ENCODE assay signal across 8 mouse cellular contexts in the genomic region with DNA sequence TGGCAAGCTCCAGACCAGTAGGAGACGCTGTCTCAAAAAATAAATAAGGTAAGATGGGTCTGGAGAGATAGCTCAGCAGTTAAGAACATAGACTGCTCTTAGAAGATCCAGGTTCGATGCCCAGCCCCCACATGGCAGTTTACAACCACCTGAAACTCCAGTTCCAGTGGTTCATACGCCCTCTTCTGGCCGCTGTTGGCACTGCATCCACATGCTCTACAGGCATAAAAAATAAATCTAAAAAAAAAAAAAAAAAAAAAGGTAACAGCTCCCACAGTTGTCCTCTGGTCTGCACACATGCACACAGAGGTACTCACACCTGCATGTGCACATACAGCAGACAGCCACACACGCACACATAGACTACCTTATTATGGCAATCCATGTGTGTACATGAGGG. TPM values are rescaled to one million over a fixed set of nuclear protein-coding genes. Genes with fewer than 3 reads are reported as not detected.
DNase-seq lines count a peak whose midpoint lies in the region; ATAC-seq and TF ChIP-seq lines count a peak whose summit lies in the region.

No protein-coding gene starts in this region.

- H3K27ac ChIP-seq in liver, adult 2 months (replicated peaks; ENCODE audit: insufficient read depth, low read depth, low read length) = no peak overlapping the region

- DNase-seq in heart, postnatal 4 days = peak; percentile 17
- no peak for DNase-seq in heart, postnatal 36 days
- peak; percentile 5 for DNase-seq in urinary bladder, postnatal 25 days (ENCODE audit: low spot score)
- DNase-seq in urinary bladder, postnatal 4 days (ENCODE audit: low spot score in 2 of 2) = no peak
- DNase-seq in liver, adult 2 months (ENCODE audit: extremely low read depth, low read depth, low spot score) = peak; percentile 7
- DNase-seq in layer of hippocampus, postnatal 14 days (ENCODE audit: low spot score in 2 of 2) = no peak
- DNase-seq in kidney, postnatal 14 days = no peak

- intact Hi-C loops in heart, postnatal 36 days (cut with DNase I) = no loop called here

- no peaks in the 10 kb centered on the region for H3K79me2 ChIP-seq in liver, adult 2 months (ENCODE audit: control insufficient read depth, insufficient read depth, low read length)

- no peak overlapping the region for H3K9ac ChIP-seq in liver, adult 2 months (ENCODE audit: low read depth, low read length)

- TF ChIP-seq CTCF in liver, adult 2 months (IDR thresholded peaks at IDR 0.05; ENCODE audit: low read depth, low read length) = peak; percentile 62

- ATAC-seq in activated CD4-positive, CD25-positive, alpha-beta regulatory T cell, adult 4 months = no peak

- no peaks in the 10 kb centered on the region for H3K36me3 ChIP-seq in liver, adult 2 months (ENCODE audit: control insufficient read depth, insufficient read depth, low read length)

- WGBS in liver, adult 2 months = 59% methylated on average over 5 of the region's 5 CpGs

- no peak for TF ChIP-seq POLR2A in liver, adult 2 months (IDR thresholded peaks at IDR 0.05; ENCODE audit: extremely low read depth, insufficient read depth, low read length)

- H3K4me1 ChIP-seq in liver, adult 2 months (ENCODE audit: control insufficient read depth, insufficient read depth, low read length) = no peaks in the 10 kb centered on the region

- H3K4me3 ChIP-seq in liver, adult 2 months (ENCODE audit: insufficient read depth, low read depth, low read length) = no peak overlapping the region

- no peaks in the 10 kb centered on the region for H3K27me3 ChIP-seq in liver, adult 2 months (ENCODE audit: control insufficient read depth, insufficient read depth, low read length)

RNA-seq across cellular contexts. Expression of a gene that starts 59.8 kb away (rescaled TPM):
- total RNA-seq in heart, postnatal 4 days (2021) = 10 to 100 TPM; 34.9 to 41.4 TPM
- 10 to 100 TPM; 22.2 to 23.4 TPM for total RNA-seq in heart, postnatal 36 days (2021)
- total RNA-seq in liver, adult 2 months (2014; rRNA removed) = 7.5 and 10.6 TPM in 2 replicates
- 9.8 and 13.8 TPM in 2 replicates for polyA plus RNA-seq in liver, adult 2 months (2012; rRNA removed)
- 1 to 10 TPM; 5.4 to 8.1 TPM for polyA plus RNA-seq in activated CD4-positive, CD25-positive, alpha-beta regulatory T cell, adult 4 months (2017; shearing (Covaris generic))
- total RNA-seq in layer of hippocampus, postnatal 14 days (2021) = 100 to 1,000 TPM; 103 to 109 TPM

Comparison
In these comparisons a context has a peak if more than half of its experiments do, and no peak if none do; other contexts are left out.
1. DNase-seq: peak in heart, postnatal 4 days (single experiment), urinary bladder, postnatal 25 days (single experiment) and liver, adult 2 months (single experiment); none in heart, postnatal 36 days (0 of 2), urinary bladder, postnatal 4 days (0 of 2), layer of hippocampus, postnatal 14 days (0 of 2) and kidney, postnatal 14 days (single experiment).